Mouse (Mus musculus) neutrophil, adult 83 days (primary cell): ENCODE measurements around the gene Atp11a. TPM values are rescaled to one million over a fixed set of nuclear protein-coding genes. Genes with fewer than 3 reads are reported as not detected.

Experiments
- total RNA-seq, 2 experiments: library from RNA; stranded (reverse); gene quantifications; one replicate each; pipeline ENCODE4 v1.2.4; 2023

The Atp11a gene
- total RNA-seq, result 100 to 1,000 TPM; 101 to 115 TPM

GRCm38 (mm10) chr8:12756391-12757157 lies at the start of gene Atp11a:
Gene Atp11a (plus strand): TSS chr8:12757014.

GRCm38 (mm10) chr8:12873357-12874046 lies 116.7 kb downstream of the Atp11a start, which contains the start of gene Mcf2l:
Gene Mcf2l (plus strand): TSS chr8:12873806.

Other genes with a start within 250 kb of the Atp11a start
- gene Spaca7, start 184.0 kb upstream of the Atp11a start, total RNA-seq, result not detected
- gene Tubgcp3, start 84.8 kb upstream of the Atp11a start, total RNA-seq, result 10 to 100 TPM; 36.7 to 40.6 TPM
- 10 to 100 TPM; 26.0 to 29.2 TPM for gene Mcf2l, start 116.8 kb downstream of the Atp11a start, total RNA-seq